In genomic region chr19:46623194-46623667, GRCm38 (mm10) we compare ENCODE assay signal across 10 mouse cellular contexts. TPM values are rescaled to one million over a fixed set of nuclear protein-coding genes. Genes with fewer than 3 reads are reported as not detected.
DNase-seq lines count a peak whose midpoint lies in the region; ATAC-seq and TF ChIP-seq lines count a peak whose summit lies in the region.
"Had no signal": no experiment of that assay in that cellular context is flagged by ENCODE, and none has a peak within 500 bp of the region (broad histone marks: within the 10 kb centered on the region; RNA-seq: fewer than 3 reads in every experiment).

No protein-coding gene starts in this region.

- ATAC-seq in heart, embryonic 15.5 days (replicated peaks; ENCODE audit: insufficient number of reproducible peaks, insufficient read depth, low FRiP score, low read depth): peak; percentile 60
- ATAC-seq in midbrain, postnatal 0 days (ENCODE audit: low FRiP score): peak; percentile 18; the same call in 1 of the 2 replicates

- DNase-seq in testis, postnatal 10 days (ENCODE audit: low spot score): no peak
- peak; percentile 50 for DNase-seq in liver
- DNase-seq in midbrain, postnatal 0 days (ENCODE audit: low spot score): no peak
- DNase-seq in right cerebral cortex, postnatal 14 days: no peak
- DNase-seq in left cerebral cortex, adult 9 months (ENCODE audit: low spot score in 2 of 2): no peak
- no peak for DNase-seq in right cerebral cortex, postnatal 36 days (ENCODE audit: low spot score in 2 of 2)

- WGBS in heart, embryonic 15.5 days: 5% methylated on average over 16 of the region's 16 CpGs
- WGBS in midbrain, postnatal 0 days: 9% methylated on average over 16 of the region's 16 CpGs

- H3K27me3 ChIP-seq in testis, adult 2 months (ENCODE audit: control insufficient read depth, insufficient read depth, low read length): no peaks in the 10 kb centered on the region
- no peaks in the 10 kb centered on the region for H3K27me3 ChIP-seq in heart, embryonic 15.5 days
- no peaks in the 10 kb centered on the region for H3K27me3 ChIP-seq in midbrain, postnatal 0 days (ENCODE audit: insufficient read depth, low read length)

- H3K4me3 ChIP-seq in testis, adult 2 months (ENCODE audit: control insufficient read depth, low read depth, low read length): no peak overlapping the region
- peak overlapping the region; percentile 60 for H3K4me3 ChIP-seq in heart, embryonic 15.5 days
- H3K4me3 ChIP-seq in midbrain, postnatal 0 days (ENCODE audit: low read depth, low read length): peak overlapping the region; percentile 14; the same call in 1 of the 2 replicates

- no peaks in the 10 kb centered on the region for H3K9me3 ChIP-seq in heart, embryonic 15.5 days (replicated peaks)
- H3K9me3 ChIP-seq in midbrain, postnatal 0 days (ENCODE audit: low read length): no peaks in the 10 kb centered on the region
- H3K9me3 ChIP-seq: G1E had no signal

- TF ChIP-seq POLR2A in testis, adult 2 months (IDR thresholded peaks at IDR 0.05; ENCODE audit: control insufficient read depth, low read depth, low read length): no peak

- H3K27ac ChIP-seq in testis, adult 2 months (ENCODE audit: control insufficient read depth, insufficient read depth, low read depth, low read length): 0 out of 2 replicates have a peak overlapping the region, but pooled peaks have one; percentile 12
- H3K27ac ChIP-seq in heart, embryonic 15.5 days: peak overlapping the region; percentile 97
- peak overlapping the region; percentile 43 for H3K27ac ChIP-seq in midbrain, postnatal 0 days (ENCODE audit: low read depth, low read length)

- no peaks in the 10 kb centered on the region for H3K36me3 ChIP-seq in testis, adult 2 months (ENCODE audit: control insufficient read depth, insufficient read depth, low read length)
- H3K36me3 ChIP-seq in heart, embryonic 15.5 days: no peaks in the 10 kb centered on the region
- no peaks in the 10 kb centered on the region for H3K36me3 ChIP-seq in midbrain, postnatal 0 days (ENCODE audit: insufficient read depth, low read length)

- H3K9ac ChIP-seq in heart, embryonic 15.5 days: peak overlapping the region; percentile 65
- no peak overlapping the region; the same call in 1 of the 2 replicates for H3K9ac ChIP-seq in midbrain, postnatal 0 days (replicated peaks; ENCODE audit: low read length, poor library complexity, severe bottlenecking)

- peak overlapping the region; percentile 69 for H3K4me2 ChIP-seq in heart, embryonic 15.5 days
- H3K4me2 ChIP-seq in midbrain, postnatal 0 days (ENCODE audit: low read depth, low read length, poor library complexity, severe bottlenecking): peak overlapping the region; percentile 32

- H3K4me1 ChIP-seq in testis, adult 2 months (ENCODE audit: control insufficient read depth, insufficient read depth, low read length): peaks cover 9% of the 10 kb centered on the region
- H3K4me1 ChIP-seq in heart, embryonic 15.5 days (replicated peaks): peaks cover 87% of the 10 kb centered on the region
- peaks cover 20% of the 10 kb centered on the region; the same call in 1 of the 2 replicates for H3K4me1 ChIP-seq in midbrain, postnatal 0 days (ENCODE audit: insufficient read depth, low read length)

- TF ChIP-seq CTCF in testis, adult 2 months (IDR thresholded peaks at IDR 0.05; ENCODE audit: control insufficient read depth, insufficient read depth, insufficient replicate concordance, low read depth, low read length): no peak
- TF ChIP-seq CTCF in midbrain, postnatal 0 days (IDR thresholded peaks at IDR 0.05): no peak

RNA-seq across cellular contexts. Expression of gene Wbp1l, which starts 24.3 kb away (rescaled TPM):
- polyA plus RNA-seq in testis, adult 2 months (2012; rRNA removed): 16.9 and 17.1 TPM in 2 replicates
- 51.6 and 58.6 TPM in 2 replicates for polyA plus RNA-seq in heart, embryonic 15.5 days (2015; fragmentation: Nextera tagmentation; extraction: Ambion mirVana)
- total RNA-seq in midbrain, postnatal 0 days (2014; rRNA removed): 44.2 and 44.8 TPM in 2 replicates
- polyA plus RNA-seq in midbrain, postnatal 0 days (2015; fragmentation: Nextera tagmentation; extraction: Ambion mirVana): 27.1 and 27.8 TPM in 2 replicates

RNA-seq across cellular contexts. Expression of gene Cyp17a1, which starts 49.7 kb away (rescaled TPM):
- 174 and 209 TPM in 2 replicates for polyA plus RNA-seq in testis, adult 2 months (2012; rRNA removed)
- polyA plus RNA-seq in heart, embryonic 15.5 days (2015; fragmentation: Nextera tagmentation; extraction: Ambion mirVana): 0.89 and 1.2 TPM in 2 replicates
- total RNA-seq in midbrain, postnatal 0 days (2014; rRNA removed): not detected in 2 replicates
- polyA plus RNA-seq in midbrain, postnatal 0 days (2015; fragmentation: Nextera tagmentation; extraction: Ambion mirVana): not detected in 2 replicates
- total RNA-seq: heart, postnatal 36 days had no signal
- polyA plus RNA-seq: G1E had no signal

RNA-seq across cellular contexts. Expression of gene Sfxn2, which starts 50.1 kb away (rescaled TPM):
- polyA plus RNA-seq in testis, adult 2 months (2012; rRNA removed): 1.5 TPM in 2 replicates
- 8.8 and 10.9 TPM in 2 replicates for polyA plus RNA-seq in heart, embryonic 15.5 days (2015; fragmentation: Nextera tagmentation; extraction: Ambion mirVana)
- 5.9 and 6.0 TPM in 2 replicates for total RNA-seq in midbrain, postnatal 0 days (2014; rRNA removed)
- polyA plus RNA-seq in midbrain, postnatal 0 days (2015; fragmentation: Nextera tagmentation; extraction: Ambion mirVana): 9.5 and 9.8 TPM in 2 replicates

RNA-seq across cellular contexts. Expression of gene Arl3, which starts 50.2 kb away (rescaled TPM):
- 214 and 266 TPM in 2 replicates for polyA plus RNA-seq in testis, adult 2 months (2012; rRNA removed)
- polyA plus RNA-seq in heart, embryonic 15.5 days (2015; fragmentation: Nextera tagmentation; extraction: Ambion mirVana): 86.9 and 91.8 TPM in 2 replicates
- total RNA-seq in midbrain, postnatal 0 days (2014; rRNA removed): 94.5 and 109 TPM in 2 replicates
- polyA plus RNA-seq in midbrain, postnatal 0 days (2015; fragmentation: Nextera tagmentation; extraction: Ambion mirVana): 192 and 194 TPM in 2 replicates

Comparison
In these comparisons a context has a peak if more than half of its experiments do, and no peak if none do; other contexts are left out.
1. H3K27ac ChIP-seq: peak in every context shown above with its lines; median percentile 97 in heart, embryonic 15.5 days; 43 in midbrain, postnatal 0 days; 12 in testis, adult 2 months.
2. RNA of gene Cyp17a1, which starts 49.7 kb away (polyA plus RNA-seq): 174 to 209 TPM in testis, adult 2 months; 0.89 to 1.2 TPM in heart, embryonic 15.5 days and not detected in midbrain, postnatal 0 days; every median in the first group is over 10 times any median in the second.